In the genomic region with DNA sequence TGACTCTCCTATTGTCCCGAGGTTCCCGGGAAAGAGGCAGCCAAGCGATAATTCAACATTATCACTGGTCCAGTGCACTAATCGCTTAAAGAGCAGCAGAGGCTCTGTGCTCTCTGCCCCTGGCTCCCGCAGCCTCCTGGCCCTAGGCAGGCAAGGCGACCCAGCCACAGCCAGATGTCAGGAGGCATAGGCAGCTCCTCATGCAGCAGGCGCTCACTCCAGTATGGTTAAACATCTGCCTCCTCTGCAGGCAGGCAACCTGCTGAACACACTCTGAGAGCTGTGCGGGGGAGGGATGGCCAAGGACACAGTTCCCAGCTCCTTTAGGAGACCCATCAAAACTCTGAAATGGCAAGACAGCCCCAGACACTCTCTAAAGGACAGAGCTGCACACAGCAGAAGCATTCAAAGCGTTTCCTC, we compare ENCODE assay signal across 9 mouse cellular contexts.
DNase-seq lines count a peak whose midpoint lies in the region; ATAC-seq and TF ChIP-seq lines count a peak whose summit lies in the region.
"Had no signal": no experiment of that assay in that cellular context is flagged by ENCODE, and none has a peak within 500 bp of the region (broad histone marks: within the 10 kb centered on the region; RNA-seq: fewer than 3 reads in every experiment).

No protein-coding gene starts in this region.

- peak overlapping the region; percentile 19; the same call in 1 of the 2 replicates for H3K4me2 ChIP-seq in limb, embryonic 11.5 days (ENCODE audit: low read depth, severe bottlenecking)
- no peak overlapping the region for H3K4me2 ChIP-seq in liver, postnatal 0 days (ENCODE audit: low read depth, low read length)

- H3K4me1 ChIP-seq in limb, embryonic 11.5 days (ENCODE audit: control insufficient read depth, insufficient read depth, low read length): peaks cover 19% of the 10 kb centered on the region
- peaks cover 4% of the 10 kb centered on the region; the same call in 1 of the 2 replicates for H3K4me1 ChIP-seq in liver, postnatal 0 days (ENCODE audit: insufficient read depth)

- no peak for TF ChIP-seq CTCF in gastrocnemius, adult 2 months (IDR thresholded peaks at IDR 0.05)
- no peak for TF ChIP-seq CTCF in liver, postnatal 0 days (IDR thresholded peaks at IDR 0.05; ENCODE audit: low read depth)

- H3K27me3 ChIP-seq in limb, embryonic 11.5 days (ENCODE audit: control insufficient read depth, insufficient read depth, low read length): no peaks in the 10 kb centered on the region
- no peaks in the 10 kb centered on the region for H3K27me3 ChIP-seq in liver, postnatal 0 days (ENCODE audit: insufficient read depth, low read length)

- WGBS in limb, embryonic 11.5 days: 32% methylated on average over 9 of the region's 9 CpGs
- WGBS in liver, postnatal 0 days (ENCODE audit: insufficient replicate concordance): 68% methylated on average over 9 of the region's 9 CpGs

- H3K9ac ChIP-seq in limb, embryonic 11.5 days (ENCODE audit: low read length): peak overlapping the region; percentile 35; the same call in 1 of the 2 replicates
- H3K9ac ChIP-seq in liver, postnatal 0 days (replicated peaks): no peak overlapping the region

- intact Hi-C loops in gastrocnemius, adult 2 months (cut with DNase I): no loop called here

- H3K4me3 ChIP-seq in gastrocnemius, adult 2 months: peak overlapping the region; percentile 64
- no peak overlapping the region for H3K4me3 ChIP-seq in limb, embryonic 11.5 days (ENCODE audit: low read depth, low read length)
- H3K4me3 ChIP-seq in liver, postnatal 0 days (ENCODE audit: low read depth, low read length): no peak overlapping the region
- H3K4me3 ChIP-seq: myocyte had no signal

- ATAC-seq in limb, embryonic 11.5 days (ENCODE audit: insufficient number of reproducible peaks, low FRiP score, low TSS enrichment, low read depth): no peak
- no peak for ATAC-seq in liver, postnatal 0 days

- DNase-seq in testis, postnatal 10 days (ENCODE audit: low spot score): peak; percentile 42
- no peak for DNase-seq in testis, postnatal 14 days (ENCODE audit: low spot score)
- peak; percentile 64 for DNase-seq in gastrocnemius, adult 2 months
- peak; percentile 55 for DNase-seq in limb, embryonic 11.5 days (ENCODE audit: low spot score)
- no peak for DNase-seq in urinary bladder, postnatal 25 days (ENCODE audit: low spot score)
- no peak for DNase-seq in urinary bladder, adult 18-20 months (ENCODE audit: low spot score in 2 of 2)
- no peak for DNase-seq in liver, postnatal 0 days
- DNase-seq in thymus, postnatal 36 days: no peak

- TF ChIP-seq EP300 in liver, postnatal 0 days (IDR thresholded peaks at IDR 0.05; ENCODE audit: low read depth): no peak

- no peaks in the 10 kb centered on the region for H3K9me3 ChIP-seq in limb, embryonic 11.5 days (ENCODE audit: control insufficient read depth, low read length)
- H3K9me3 ChIP-seq in liver, postnatal 0 days (ENCODE audit: low read length): no peaks in the 10 kb centered on the region

- no peaks in the 10 kb centered on the region for H3K36me3 ChIP-seq in limb, embryonic 11.5 days (ENCODE audit: control insufficient read depth, insufficient read depth, low read length)
- no peaks in the 10 kb centered on the region; the same call in 1 of the 2 replicates for H3K36me3 ChIP-seq in liver, postnatal 0 days (replicated peaks; ENCODE audit: insufficient read depth, low read length)

- H3K27ac ChIP-seq in gastrocnemius, adult 2 months: peak overlapping the region; percentile 91
- H3K27ac ChIP-seq in limb, embryonic 11.5 days (replicated peaks; ENCODE audit: low read depth, low read length): 0 out of 2 replicates have a peak overlapping the region, but pooled peaks have one; percentile 21
- no peak overlapping the region for H3K27ac ChIP-seq in liver, postnatal 0 days (ENCODE audit: low read depth)

Comparison
In these comparisons a context has a peak if more than half of its experiments do, and no peak if none do; other contexts are left out.
1. DNase-seq: peak in testis, postnatal 10 days (single experiment), gastrocnemius, adult 2 months (single experiment) and limb, embryonic 11.5 days (single experiment); none in testis, postnatal 14 days (single experiment), urinary bladder, postnatal 25 days (single experiment), urinary bladder, adult 18-20 months (0 of 2), liver, postnatal 0 days (single experiment) and thymus, postnatal 36 days (0 of 2).